Mouse (Mus musculus) small intestine, adult 2 months (tissue): ENCODE results near the gene Dkkl1. TPM values are rescaled to one million over a fixed set of nuclear protein-coding genes. Genes with fewer than 3 reads are reported as not detected.

Experiments used
- H3K27ac ChIP-seq: fragments of 200-500 bp; 2 replicates; pipeline ENCODE4 v1.5.1; 2012; ENCODE audit warnings: low read depth, low read length, control low read depth, inconsistent platforms; ENCODE audit not compliant: insufficient read depth
- H3K27me3 ChIP-seq: fragments of 200-500 bp; 2 replicates; pipeline ENCODE4 v1.6.1; 2012; ENCODE audit warnings: mild to moderate bottlenecking, moderate library complexity, low read length, inconsistent platforms; ENCODE audit not compliant: control insufficient read depth, insufficient read depth
- H3K36me3 ChIP-seq: fragments of 200-500 bp; 2 replicates; pipeline ENCODE4 v1.6.1; 2012; ENCODE audit warnings: mild to moderate bottlenecking, low read length, control low read depth, inconsistent platforms; ENCODE audit not compliant: control insufficient read depth, insufficient read depth
- H3K4me1 ChIP-seq: fragments of 200-500 bp; 2 replicates; pipeline ENCODE4 v1.6.1; 2012; ENCODE audit warnings: low read length, inconsistent platforms, mixed read lengths; ENCODE audit not compliant: control insufficient read depth, insufficient read depth, insufficient read length
- H3K4me3 ChIP-seq: fragments of 200-500 bp; 2 replicates; pipeline ENCODE4 v1.5.1; 2012; ENCODE audit warnings: low read depth, mild to moderate bottlenecking, control low read depth, inconsistent platforms, low read length, moderate library complexity
- CTCF ChIP-seq: fragments of 200-500 bp; IDR thresholded peaks from 2 replicates; pipeline ENCODE4 v1.5.1; 2012; ENCODE audit warnings: low read depth, mild to moderate bottlenecking, control low read depth, inconsistent platforms, low read length, moderate library complexity, mixed read lengths; ENCODE audit not compliant: insufficient replicate concordance, insufficient read length; ENCODE audit errors: extremely low read depth
- POLR2A ChIP-seq: fragments of 200-500 bp; IDR thresholded peaks from 2 replicates; pipeline ENCODE4 v1.6.1; 2012; ENCODE audit warnings: low read depth, mild to moderate bottlenecking, control low read depth, inconsistent platforms, low read length, moderate library complexity
- WGBS: fragments of 180-500 bp; shearing (Covaris S2); methylation state at CpG from one replicate; pipeline ENCODE4 v1.1.7; 2018; 5-methylcytosine and 5-hydroxymethylcytosine counted together
- polyA plus RNA-seq: library from polyadenylated mRNA; depleted of rRNA; stranded (reverse); fragments of >200 nt; gene quantifications from 2 replicates; pipeline ENCODE4 v1.2.3, GENCODE M21; 2012

The Dkkl1 gene
- polyA plus RNA-seq, 1 experiment: 0.24 TPM

DNA sequence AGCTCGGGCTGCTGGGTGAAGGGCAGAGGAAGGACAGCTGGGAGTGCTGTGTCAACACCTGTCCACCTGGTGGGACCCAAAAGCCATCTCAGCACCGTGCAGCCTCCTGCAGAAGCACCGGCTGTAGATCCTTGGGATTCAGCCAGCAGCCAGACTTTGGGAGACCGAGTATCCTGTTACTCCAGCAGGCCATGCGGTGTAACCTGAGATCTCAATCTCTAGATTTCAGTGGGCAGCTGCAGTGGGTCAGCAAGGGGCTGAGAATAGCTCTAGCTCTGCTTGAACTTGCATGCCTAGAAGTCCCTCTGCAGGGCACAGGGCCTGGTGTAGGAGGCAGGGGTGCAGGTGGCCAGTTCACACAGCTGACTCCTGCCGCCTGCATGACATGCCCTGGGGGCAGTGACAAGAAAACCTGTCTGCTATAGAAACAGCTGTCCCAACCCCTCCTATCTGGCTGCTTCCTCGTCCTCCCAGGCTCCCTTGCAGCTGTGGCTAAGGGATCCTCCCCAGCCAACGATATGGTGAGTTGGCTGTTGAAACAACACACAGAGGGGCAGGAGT lies 20.1 kb downstream of the Dkkl1 start:
- TF ChIP-seq POLR2A (no peak), CTCF (no peak)

DNA sequence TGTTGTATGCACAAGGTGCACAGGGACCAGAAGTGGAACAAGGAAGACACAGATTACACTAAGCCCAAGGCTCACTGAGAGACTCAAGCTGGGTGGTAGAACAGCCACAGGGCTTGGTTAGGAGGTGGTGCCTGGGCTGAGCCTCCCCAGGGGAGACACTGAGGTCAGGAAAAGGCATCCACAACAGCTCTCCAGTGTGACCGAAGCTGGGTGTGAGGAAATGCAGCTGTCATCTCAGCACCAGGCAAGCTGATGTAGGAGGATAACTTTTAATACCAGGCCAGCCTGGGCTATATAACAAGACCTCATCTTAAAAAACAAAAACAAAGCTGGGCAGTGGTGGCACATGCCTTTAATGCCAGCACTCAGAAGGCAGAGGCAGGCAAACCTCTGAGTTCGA lies 20.8 kb downstream of the Dkkl1 start:
- 0 out of 2 replicates have a peak, but pooled peaks cover 3% of the 10 kb centered on the region for H3K27me3 ChIP-seq
- H3K4me3 ChIP-seq: no peak overlapping the region
- H3K36me3 ChIP-seq: no peaks in the 10 kb centered on the region
- H3K4me1 ChIP-seq: no peaks in the 10 kb centered on the region
- TF ChIP-seq CTCF (no peak), POLR2A (no peak)
- 56% methylated on average over 2 of the region's 2 CpGs for WGBS
- no peak overlapping the region for H3K27ac ChIP-seq

More for the DNA sequence above, 20.1 kb downstream of the Dkkl1 start:
- no peaks in the 10 kb centered on the region for H3K36me3 ChIP-seq
- WGBS: 24% methylated on average over 8 of the region's 8 CpGs
- H3K4me1 ChIP-seq: no peaks in the 10 kb centered on the region
- H3K27ac ChIP-seq: no peak overlapping the region
- H3K27me3 ChIP-seq: 0 out of 2 replicates have a peak, but pooled peaks cover 3% of the 10 kb centered on the region
- no peak overlapping the region for H3K4me3 ChIP-seq

DNA sequence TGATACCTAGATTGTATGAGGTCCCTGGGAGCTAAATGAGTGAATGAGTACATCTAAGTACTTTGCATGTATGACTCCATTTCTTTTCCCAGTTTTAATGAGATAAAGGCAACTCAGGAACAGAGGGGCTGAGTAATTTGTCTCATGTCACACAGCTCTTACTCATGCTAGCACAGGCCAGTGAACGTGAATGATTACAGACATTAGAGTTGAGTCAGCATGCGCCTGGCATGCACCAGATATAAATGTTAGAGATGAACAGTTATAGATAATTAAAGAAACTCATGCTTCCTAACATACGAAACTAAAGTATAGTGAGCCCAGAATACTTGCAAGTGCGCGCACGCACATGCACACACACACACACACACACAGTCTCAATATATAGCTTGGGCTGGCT lies 21.8 kb downstream of the Dkkl1 start:
- TF ChIP-seq POLR2A (no peak), CTCF (no peak)
- H3K4me3 ChIP-seq: no peak overlapping the region
- H3K27me3 ChIP-seq: peaks cover 9% of the 10 kb centered on the region
- no peaks in the 10 kb centered on the region for H3K4me1 ChIP-seq
- no peak overlapping the region for H3K27ac ChIP-seq
- no peaks in the 10 kb centered on the region for H3K36me3 ChIP-seq
- 86% methylated on average over 6 of the region's 6 CpGs for WGBS

DNA sequence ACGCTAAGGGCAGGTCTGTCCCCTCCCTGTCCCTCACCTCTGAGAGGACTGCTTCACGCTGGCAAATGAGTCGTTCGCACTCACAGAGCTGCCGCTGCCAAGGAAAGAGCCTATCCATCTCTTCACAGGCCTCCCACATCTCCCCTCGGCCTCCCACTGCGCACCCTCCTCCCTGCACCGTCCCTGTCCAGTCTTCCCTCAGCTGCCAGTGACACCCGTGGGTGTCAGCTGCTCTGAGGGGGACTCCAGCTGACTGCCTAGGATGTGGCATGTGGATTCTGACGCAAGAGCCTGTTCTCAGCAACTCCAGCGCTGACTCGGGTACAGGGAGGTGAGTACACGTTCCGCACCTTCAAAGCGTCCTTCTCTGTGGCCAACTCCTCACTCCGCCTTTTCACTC lies 22.3 kb downstream of the Dkkl1 start:
- TF ChIP-seq CTCF (no peak), POLR2A (no peak)
- Histone ChIP-seq H3K4me3 (no peak overlapping the region), H3K36me3 (no peaks in the 10 kb centered on the region), H3K27ac (no peak overlapping the region), H3K4me1 (no peaks in the 10 kb centered on the region), H3K27me3 (peaks cover 13% of the 10 kb centered on the region)
- 56% methylated on average over 16 of the region's 16 CpGs for WGBS

DNA sequence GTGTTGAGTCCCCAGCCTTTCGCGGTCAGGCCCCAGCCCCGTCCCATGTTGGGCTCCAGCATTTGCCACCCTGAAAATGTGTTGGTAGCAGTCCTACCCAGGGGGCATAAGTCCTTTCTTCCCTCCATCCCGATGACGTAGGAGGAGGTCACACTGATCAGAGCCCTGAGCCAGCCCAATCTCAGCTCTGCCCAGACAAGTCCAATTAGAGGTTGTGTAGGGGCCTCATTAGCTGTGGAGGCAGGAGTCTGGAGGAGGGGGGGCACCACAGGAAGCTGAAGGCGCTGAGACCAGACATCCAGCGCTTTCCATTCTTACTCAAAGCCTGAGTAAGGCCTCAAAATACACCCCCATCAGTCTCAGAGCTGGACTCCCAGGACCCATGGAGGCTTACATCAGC lies 26.0 kb downstream of the Dkkl1 start:
- no peak for TF ChIP-seq POLR2A
- no peak for TF ChIP-seq CTCF
- H3K27me3 ChIP-seq: peaks cover 28% of the 10 kb centered on the region

DNA sequence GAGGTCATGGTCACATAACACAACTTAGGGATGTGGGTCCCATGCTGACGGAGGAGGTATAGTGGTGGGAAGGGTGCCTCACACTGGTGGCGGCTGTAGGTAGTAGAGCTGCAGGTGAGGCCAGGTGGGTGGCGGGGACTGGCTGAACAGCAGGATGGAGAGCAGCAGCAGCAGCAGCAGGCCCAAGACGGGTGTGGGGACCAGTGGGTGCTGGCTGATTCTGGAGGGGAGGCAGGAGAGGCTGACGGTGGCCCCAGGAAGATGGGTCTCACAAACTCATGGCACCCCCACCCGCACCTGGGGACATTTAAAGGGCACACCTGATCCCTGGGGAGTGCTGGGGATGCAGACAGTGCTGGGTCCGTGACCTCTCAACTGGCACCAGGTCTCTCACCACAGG lies 28.3 kb downstream of the Dkkl1 start:
- Histone ChIP-seq H3K27me3 (peaks cover 32% of the 10 kb centered on the region), H3K4me3 (no peak overlapping the region), H3K4me1 (peaks cover 10% of the 10 kb centered on the region), H3K36me3 (no peaks in the 10 kb centered on the region), H3K27ac (no peak overlapping the region)
- 68% methylated on average over 7 of the region's 7 CpGs for WGBS
- TF ChIP-seq CTCF (no peak), POLR2A (no peak)

More for the DNA sequence above, 26.0 kb downstream of the Dkkl1 start:
- Histone ChIP-seq H3K36me3 (no peaks in the 10 kb centered on the region), H3K4me1 (peaks cover 10% of the 10 kb centered on the region), H3K27ac (no peak overlapping the region), H3K4me3 (no peak overlapping the region)
- 74% methylated on average over 7 of the region's 7 CpGs for WGBS

DNA sequence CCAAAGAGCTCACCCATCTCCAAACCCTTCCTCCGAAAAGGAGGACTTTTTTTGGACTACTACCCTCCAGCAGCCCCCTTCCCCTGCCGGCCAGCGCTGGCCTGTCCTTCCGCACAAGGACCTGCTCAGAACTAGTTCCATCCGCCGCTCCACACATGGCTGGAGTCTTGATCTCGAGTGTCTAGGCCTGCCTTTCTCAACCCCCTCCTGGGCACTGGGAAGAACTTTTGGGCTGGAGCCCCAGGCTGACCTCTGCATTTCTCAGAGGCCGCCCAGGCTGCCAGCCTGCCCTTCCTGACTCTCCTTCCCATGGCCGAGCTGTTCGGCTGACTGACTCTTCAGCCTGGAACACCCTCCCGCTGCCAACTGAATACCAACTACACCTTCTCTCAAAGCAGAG lies 29.3 kb downstream of the Dkkl1 start:
- Histone ChIP-seq H3K4me3 (peak overlapping the region; percentile 40), H3K4me1 (peaks cover 10% of the 10 kb centered on the region), H3K27ac (no peak overlapping the region), H3K27me3 (peaks cover 42% of the 10 kb centered on the region), H3K36me3 (no peaks in the 10 kb centered on the region)
- TF ChIP-seq CTCF (no peak), POLR2A (no peak)
- WGBS: 20% methylated on average over 11 of the region's 11 CpGs

DNA sequence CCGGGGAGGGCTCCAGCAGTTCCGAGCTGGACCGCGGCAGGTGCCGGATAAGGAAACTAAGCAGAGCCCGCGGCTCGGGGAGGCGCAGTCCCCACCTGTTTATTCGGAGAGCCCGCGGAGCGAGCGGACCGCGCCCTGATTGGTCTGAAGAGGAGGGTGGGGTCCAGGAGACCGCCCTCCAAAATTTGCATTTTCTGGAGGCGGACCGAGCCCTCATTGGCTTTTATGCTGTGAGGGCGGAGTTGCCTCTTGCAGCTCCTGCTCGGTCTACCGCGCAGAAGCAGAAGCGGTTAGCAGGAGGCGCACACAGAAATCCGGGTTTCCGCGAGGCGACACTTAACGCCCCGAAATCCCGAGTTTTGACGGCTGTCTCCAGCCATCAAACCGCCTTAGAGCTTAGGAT lies 29.7 kb downstream of the Dkkl1 start:
- TF ChIP-seq CTCF: no peak
- no peak for TF ChIP-seq POLR2A
- Histone ChIP-seq H3K4me1 (peaks cover 10% of the 10 kb centered on the region), H3K4me3 (peak overlapping the region; percentile 54), H3K27me3 (peaks cover 46% of the 10 kb centered on the region), H3K36me3 (no peaks in the 10 kb centered on the region), H3K27ac (no peak overlapping the region)
- WGBS: under 1% methylated on average over 34 of the region's 34 CpGs
